Mouse (Mus musculus): Measurements from ENCODE around the gene Fam163a. TPM values are rescaled to one million over a fixed set of nuclear protein-coding genes. Genes with fewer than 3 reads are reported as not detected.
"Not testable (repeated sequence)": the region's sequence is repeated elsewhere in the genome, so short reads cannot be mapped to it uniquely, and the experiment has no call there.

The Fam163a gene
- total RNA-seq, 2 experiments from 2014 or later = 27.1 to 29.2 TPM

DNA sequence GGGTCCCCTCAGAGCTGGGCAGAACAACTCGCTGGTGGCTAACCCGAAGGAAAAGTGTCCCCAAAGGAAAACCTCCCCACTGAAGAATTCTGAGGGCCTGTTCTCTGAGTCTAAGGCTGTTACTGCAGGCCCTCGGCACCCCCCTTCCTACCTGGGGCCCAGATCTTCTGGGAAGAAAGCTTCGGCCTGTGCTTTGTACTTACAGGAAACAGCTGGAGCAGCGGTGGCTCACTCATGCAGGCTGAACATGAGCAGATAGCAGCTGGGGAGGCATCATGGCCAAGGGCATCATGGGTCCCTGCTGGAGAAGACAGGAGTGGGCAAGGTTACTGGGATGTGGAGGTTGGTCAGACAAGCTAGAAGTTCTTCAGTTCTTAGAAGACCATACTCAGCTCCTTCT is 117.2 kb downstream of the Fam163a start:
- no peak for DNase-seq (ENCODE audit: low spot score in 2 of 2)

DNA sequence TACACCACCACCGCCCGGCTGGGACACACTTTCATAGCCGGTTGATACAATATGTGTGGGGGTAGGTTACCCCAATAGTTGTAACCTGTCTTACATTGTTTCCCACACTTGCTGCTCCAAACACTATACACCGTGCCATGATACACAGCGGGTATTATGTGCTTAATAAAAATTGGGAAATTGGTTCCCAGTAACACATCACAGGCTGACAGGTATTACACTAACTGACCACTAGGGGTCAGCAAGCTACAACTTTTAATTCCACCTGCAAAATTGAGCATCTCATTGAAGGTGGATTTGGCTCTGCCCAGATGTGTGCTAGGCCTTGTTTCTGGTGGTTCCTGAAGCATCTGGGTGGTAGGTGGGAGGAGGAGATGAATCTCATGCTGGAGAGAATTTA is 119.1 kb downstream of the Fam163a start:
- DNase-seq (ENCODE audit: low spot score in 2 of 2) = peak; percentile 36 to 65

DNA sequence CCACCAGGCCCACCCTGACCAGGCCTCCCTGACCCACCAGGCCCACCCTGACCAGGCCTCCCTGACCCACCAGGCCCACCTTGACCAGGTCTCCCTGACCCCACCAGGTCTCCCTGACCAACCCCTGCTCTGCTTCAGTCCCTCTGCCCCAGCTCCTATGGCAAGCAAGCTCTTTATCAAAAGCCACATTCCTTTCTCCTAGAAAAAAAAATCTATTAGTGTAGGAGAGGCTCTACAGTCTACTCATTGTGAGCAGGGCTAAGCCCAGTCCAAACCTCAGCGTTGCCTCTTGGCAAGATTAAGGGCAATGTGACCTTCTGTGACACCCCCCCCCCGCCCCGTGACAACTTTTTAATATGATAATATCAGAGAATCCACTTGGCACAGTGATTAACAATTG is 120.2 kb downstream of the Fam163a start:
- DNase-seq (ENCODE audit: low spot score in 2 of 2) = no peak

DNA sequence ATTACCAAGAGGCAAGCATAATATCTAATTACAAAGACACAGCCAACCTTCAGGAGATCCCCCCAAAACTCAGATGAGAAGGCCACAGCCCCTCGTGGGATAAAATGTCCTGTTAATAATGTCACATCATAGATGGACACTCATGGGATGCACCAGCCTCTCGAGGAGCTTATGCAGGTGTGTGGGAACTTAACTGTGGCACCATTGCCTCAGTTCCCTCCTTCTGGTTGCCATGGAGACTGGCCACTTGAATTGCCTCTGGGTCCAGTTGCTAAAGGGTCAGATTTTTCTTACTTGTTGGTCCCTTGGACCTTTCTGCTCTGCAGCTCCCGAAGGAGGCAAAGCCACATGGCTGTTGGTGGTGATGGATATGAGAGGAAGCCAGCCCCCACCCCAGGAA is 127.2 kb downstream of the Fam163a start:
- no peak for DNase-seq (ENCODE audit: low spot score in 2 of 2)

GRCm38 (mm10) chr1:156076474-156076873 is 128.4 kb downstream of the Fam163a start:
- no peak for DNase-seq (ENCODE audit: low spot score in 2 of 2)

GRCm38 (mm10) chr1:156074575-156074974 is 130.3 kb downstream of the Fam163a start:
- no peak for DNase-seq (ENCODE audit: low spot score in 2 of 2)

DNA sequence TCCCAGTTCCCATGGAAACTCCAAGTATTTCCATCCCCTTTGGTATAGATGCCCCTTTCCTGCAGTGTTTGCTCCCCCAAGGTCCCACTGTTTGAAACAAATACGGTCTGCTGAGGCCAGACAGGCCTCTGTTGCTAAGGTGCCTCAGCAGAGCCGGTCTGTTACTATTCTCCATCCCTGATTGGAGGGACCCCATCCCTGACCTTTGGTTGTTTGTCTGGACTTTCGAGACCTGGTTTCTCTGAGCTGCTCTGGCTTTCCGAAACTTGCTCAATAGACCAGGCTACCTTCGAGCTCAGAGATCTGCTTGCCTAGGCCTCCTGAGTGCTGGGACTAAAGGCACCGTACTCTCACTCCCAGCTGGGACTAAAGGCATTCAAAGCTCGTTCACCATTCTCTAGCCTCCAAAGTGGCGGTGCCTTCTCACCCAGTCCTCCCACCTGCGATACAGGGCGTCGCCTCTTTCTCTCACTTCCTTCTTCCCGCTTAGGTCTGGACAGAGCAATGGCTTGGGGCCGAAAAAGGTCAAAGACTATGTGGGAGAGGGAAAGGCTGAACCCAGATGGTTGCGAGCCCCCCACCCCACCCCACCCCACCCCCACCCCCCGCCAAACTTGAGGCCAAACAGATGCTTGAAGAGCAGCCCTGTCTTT is 131.5 kb downstream of the Fam163a start:
- DNase-seq (ENCODE audit: low spot score in 2 of 2) = no peak

DNA sequence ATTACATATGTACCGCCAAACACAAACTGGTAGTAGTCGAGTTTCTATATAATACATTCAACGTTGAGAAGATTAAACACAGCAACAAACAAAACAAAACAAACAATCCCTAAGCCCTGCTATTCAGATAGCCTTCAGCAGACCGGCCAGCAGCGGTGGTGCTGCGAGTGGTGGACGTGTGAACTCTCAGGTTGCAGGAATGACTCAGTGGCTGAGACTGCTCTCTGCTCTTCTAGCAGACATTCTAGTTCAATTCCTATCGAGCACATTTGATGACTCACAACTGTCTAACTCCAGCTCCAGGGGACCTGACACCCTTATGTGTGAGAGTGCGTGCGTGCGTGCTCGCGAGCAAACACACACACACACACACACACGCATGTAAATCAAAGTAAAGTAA is 134.7 kb downstream of the Fam163a start:
- DNase-seq (ENCODE audit: low spot score in 2 of 2) = no peak

GRCm38 (mm10) chr1:156066133-156066532 is 138.7 kb downstream of the Fam163a start:
- DNase-seq (ENCODE audit: low spot score in 2 of 2) = no peak

GRCm38 (mm10) chr1:156062193-156062592 is 142.6 kb downstream of the Fam163a start:
- no peak for DNase-seq (ENCODE audit: low spot score in 2 of 2)

DNA sequence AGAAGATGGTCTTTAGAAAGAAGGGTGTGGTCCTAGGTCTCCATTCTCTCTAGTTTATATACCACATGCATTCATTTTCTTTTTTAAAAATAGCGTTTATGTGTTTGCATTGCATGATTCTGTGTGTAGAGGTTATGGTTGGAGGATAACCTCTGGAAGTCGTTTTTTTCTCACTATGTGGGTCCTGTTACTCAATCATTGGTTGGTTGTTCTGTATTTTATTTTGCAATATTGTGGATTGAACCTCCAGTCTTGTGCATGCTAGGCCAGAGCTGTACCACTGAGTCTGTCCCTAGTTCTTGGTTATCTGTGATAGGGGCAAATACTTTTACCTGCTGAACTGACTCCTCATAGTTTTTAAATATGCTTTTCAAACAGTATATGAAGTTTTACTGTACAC is 146.6 kb downstream of the Fam163a start:
- DNase-seq (ENCODE audit: low spot score in 2 of 2) = no peak

DNA sequence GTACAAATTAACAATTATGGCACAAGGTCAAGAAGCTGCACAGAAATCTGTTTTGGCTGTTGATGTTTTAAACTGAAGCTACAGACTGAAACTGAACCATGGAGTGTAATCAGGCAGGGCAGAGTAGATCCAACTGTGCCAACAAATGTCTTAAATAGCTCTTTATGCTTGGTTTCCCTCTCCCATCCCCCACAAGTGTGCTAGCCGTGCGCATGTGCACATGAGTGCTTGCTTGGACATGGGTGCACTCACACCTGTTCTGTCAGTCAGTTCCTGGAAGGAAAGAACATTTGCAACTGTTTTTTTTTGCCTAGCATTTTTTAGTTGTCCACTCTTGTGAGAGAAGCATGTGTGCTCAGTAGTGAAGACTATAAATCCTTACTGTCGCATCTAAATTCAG is 158.1 kb downstream of the Fam163a start:
- peak in 1 of 2 experiments; percentile 9 for DNase-seq (ENCODE audit: low spot score in 2 of 2)

DNA sequence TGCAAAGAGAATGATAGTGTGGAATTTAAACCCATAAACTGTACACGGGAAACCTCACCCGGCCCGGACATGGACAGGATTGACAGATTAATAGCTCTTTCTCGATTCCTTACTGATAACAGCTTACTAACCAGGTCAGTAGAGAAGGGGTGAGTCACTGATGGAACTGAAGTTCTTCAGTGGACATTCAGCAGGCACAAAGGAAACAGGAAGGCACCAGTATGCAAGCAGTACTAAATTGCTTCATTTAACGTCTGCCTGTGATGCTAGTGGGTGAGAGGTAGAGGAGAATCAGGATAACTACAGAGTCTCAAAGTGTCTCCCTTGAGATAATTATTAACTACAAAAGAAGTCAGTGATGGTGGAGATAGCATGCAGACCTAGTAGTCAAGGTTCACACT is 160.6 kb downstream of the Fam163a start:
- DNase-seq (ENCODE audit: low spot score in 2 of 2) = no peak

DNA sequence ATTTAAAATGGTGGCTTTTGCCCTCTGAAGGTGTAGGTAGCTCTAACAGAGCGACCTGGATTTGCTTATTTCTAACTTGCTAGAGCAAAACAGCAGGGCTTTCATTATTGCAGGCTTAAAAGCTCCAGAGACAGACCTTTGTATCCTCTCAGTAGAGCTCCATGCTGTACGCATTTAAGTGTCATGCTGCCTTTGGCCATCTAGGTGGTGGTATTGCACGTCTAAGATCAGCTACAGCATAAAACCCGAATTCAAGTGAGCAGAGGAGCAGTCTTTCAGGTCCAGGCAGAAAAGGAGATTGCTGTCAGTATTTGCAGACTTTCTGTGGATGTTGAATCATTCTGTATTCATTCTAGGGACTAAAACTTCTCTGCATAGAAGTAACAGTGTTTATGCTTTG is 161.8 kb downstream of the Fam163a start:
- DNase-seq (ENCODE audit: low spot score in 2 of 2) = peak; percentile 43 to 60

DNA sequence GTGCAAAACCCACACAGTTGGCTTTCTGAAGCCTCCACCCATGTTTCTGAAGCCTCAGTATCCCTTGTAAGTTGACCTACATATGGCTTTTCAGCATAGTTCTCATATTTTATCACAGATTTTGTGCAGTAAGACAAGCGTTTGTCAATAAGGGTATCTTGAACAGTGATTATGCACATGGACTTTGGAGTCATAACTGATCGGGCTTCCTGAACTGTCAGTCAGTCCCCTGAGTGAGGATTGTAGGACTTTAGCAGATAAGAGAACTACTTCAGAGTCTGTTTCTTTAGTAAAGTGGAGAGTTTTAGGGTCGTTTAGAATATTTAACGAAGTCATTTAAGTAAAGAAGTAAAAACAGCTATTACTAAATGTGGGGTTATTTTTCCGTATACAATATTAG is 162.3 kb downstream of the Fam163a start:
- no peak for DNase-seq (ENCODE audit: low spot score in 2 of 2)

DNA sequence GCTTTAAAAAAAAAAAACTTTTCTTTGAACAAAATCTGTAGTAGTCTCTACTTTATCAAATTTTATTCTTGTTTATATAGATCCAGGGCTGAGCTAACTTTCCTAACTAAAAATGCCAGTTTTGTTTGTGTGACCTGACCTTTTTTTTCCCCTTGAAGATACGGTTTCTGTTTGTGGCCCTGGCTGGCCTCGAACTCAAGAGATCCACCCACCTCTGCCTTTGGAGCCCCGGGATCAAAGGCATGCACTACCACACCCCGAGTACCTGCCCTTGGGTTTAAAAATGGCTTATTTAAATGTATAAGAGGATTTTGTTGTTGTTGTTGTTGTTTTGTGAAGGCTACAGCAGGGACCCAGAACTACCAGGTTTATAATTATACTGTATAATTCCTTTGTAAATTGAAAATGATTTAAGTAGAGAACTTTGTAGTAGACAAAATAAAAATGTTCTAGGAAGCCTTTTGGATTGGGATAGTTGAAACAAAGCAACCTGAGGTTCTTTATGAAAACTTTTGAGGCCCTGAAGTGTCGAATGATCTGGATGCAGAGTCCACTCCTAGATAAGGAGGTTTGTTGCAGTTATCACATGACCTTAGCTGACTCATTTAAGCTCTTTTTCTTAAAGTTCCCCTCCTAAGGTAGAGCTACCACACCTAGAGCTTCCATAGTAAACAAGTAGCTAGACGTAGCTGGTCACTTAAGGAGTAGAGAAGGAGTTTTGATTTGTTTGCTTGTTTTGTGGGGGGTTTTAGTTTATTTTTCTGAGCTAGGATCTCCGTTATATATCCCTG is 163.2 kb downstream of the Fam163a start:
- DNase-seq (ENCODE audit: low spot score in 2 of 2) = no peak

- DNase-seq (ENCODE audit: low spot score in 2 of 2) = peak; percentile 82 to 92
These were observed 164.0 kb downstream of the Fam163a start for GRCm38 (mm10) chr1:156040731-156041401.

GRCm38 (mm10) chr1:156039989-156040388 is 164.8 kb downstream of the Fam163a start:
- not testable (repeated sequence) for DNase-seq (ENCODE audit: low spot score in 2 of 2)

- no peak for DNase-seq (ENCODE audit: low spot score in 2 of 2)
These were observed 167.7 kb downstream of the Fam163a start for GRCm38 (mm10) chr1:156037144-156037583.

- DNase-seq (ENCODE audit: low spot score in 2 of 2) = peak; percentile 95 to 98
These were observed 168.7 kb downstream of the Fam163a start, which contains the start of gene Tor1aip1 for GRCm38 (mm10) chr1:156035930-156036737. Gene Tor1aip1, minus strand, starts transcription at chr1:156036480.

GRCm38 (mm10) chr1:156035269-156035929 is 169.4 kb downstream of the Fam163a start, which contains the start of gene Tor1aip2:
Gene Tor1aip2, plus strand, starts transcription at chr1:156035403.
- no peak for DNase-seq (ENCODE audit: low spot score in 2 of 2)
